Mouse (Mus musculus): ENCODE measurements around the gene Rragc.
"Not testable (repeated sequence)": the region's sequence is repeated elsewhere in the genome, so short reads cannot be mapped to it uniquely, and the experiment has no call there.

Rragc gene

DNA sequence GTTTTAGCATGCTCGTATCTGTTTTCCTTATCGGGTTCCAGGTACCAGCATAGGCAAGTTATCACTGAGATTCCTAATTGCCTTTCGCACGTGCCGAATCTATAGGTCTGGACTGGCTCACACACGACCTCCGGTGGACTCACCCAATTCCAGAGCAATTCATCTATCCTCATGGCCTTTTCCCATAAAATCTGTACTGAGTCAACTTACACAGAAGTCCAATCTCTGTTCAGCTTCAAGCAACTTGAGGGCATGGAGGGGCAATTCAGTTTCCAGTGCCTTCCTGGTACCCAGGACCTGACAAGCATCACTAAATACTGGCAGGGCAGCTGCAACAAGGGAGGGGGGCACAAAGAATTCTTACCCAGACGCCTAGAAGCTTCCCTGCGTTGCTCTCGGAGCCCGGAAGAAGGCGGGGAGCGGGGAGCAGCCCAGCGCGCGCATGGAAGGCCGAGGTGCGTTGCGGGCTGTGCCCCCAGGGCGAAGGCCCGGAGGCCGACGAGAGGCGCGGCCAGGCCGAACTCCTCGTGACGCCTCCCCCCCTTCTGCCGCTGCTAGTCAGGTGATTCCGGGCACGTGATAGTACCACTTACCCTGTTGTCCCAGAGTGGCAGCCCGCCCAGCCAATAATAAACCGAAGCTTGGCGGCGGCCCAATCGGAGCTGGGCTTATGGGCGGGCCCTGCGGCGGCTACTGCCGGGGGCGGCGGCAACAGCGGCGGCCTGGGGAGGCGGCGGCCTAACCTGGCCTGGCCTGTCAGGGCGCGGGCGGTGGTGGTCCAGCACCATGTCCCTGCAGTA lies at the start of gene Rragc:
Gene Rragc, plus strand, starts transcription at position 699 of the 800 bp plus-strand sequence.
- DNase-seq (ENCODE audit: low spot score in 2 of 2), result peak; percentile 100

DNA sequence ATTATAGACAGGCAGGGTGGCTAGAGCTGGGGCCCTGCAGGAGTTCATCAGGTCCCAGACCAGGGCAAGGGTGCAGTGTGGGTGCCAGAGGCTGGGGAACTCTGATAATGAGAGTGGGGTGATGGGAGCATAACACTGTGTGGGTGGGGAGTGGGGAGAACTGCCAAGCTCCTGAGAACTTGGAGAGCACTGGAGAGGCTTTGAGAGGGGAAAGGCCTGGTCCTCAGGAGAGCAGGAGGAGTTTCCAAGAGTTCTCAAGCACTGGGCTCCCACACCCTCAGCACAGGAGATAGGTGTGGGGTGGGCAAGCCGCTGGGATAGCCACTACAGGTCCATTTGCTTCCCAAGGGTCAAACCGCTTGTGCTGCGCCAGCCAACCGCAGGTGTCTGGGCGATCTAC lies 23.5 kb upstream of the Rragc start:
- no peak for DNase-seq (ENCODE audit: low spot score in 2 of 2)

DNA sequence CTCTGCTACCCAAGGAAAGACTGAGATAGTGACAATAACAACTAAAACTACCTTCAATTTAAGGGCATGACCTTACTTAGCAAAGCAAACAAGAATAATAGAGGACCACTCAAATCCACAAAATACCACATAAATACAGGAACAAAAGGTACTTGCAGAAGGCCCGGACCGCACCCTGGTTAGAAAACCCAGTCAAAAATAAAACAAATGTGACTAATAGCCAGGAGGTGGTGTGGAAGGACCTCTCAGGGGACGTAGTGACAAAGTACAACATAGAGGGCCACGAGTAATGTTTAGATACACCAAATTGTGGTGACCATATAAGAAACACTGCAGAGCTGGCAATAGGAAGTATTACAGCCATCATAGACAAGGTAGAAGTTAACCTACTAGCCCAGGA lies 23.0 kb upstream of the Rragc start:
- DNase-seq (ENCODE audit: low spot score in 2 of 2), result no peak

DNA sequence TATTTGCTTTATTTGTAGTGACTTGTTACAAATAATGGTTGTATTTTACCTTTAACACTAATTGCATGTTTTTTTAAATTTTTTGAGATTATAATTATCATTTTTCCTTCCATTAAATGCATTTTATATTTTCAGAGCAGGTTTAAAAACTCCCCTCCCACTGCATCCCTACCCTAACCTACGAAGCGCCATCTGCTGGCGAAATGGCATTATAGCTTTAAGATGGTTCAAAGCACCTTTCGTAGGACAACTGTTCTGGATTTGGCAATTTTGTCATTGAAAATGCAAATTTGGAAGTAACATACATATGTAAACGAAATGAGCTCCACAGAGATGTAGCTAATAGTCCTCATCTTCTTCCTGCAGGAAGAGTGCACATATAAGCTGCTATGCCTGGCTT lies 18.6 kb upstream of the Rragc start:
- peak in 1 of 2 experiments; percentile 20 for DNase-seq (ENCODE audit: low spot score in 2 of 2)

DNA sequence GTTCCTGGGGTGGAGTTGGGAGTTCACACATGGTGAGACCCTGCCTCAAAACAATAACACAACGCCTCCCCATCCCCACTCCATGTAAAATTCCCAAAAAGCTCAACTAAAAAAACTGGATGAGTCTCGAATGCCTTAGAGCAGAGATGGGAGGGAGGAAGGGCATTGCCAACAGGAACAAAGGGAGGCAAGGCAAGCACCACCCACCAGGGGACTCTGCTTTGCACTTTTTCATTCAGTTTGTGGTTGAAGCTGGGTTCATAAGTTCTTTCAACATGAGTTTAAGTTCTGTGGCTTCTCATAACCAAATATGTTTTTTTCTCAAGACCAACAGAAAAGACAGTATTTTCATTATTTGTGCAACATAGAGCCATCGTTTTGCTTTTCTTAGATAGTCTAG lies 13.8 kb upstream of the Rragc start:
- DNase-seq (ENCODE audit: low spot score in 2 of 2), result no peak

DNA sequence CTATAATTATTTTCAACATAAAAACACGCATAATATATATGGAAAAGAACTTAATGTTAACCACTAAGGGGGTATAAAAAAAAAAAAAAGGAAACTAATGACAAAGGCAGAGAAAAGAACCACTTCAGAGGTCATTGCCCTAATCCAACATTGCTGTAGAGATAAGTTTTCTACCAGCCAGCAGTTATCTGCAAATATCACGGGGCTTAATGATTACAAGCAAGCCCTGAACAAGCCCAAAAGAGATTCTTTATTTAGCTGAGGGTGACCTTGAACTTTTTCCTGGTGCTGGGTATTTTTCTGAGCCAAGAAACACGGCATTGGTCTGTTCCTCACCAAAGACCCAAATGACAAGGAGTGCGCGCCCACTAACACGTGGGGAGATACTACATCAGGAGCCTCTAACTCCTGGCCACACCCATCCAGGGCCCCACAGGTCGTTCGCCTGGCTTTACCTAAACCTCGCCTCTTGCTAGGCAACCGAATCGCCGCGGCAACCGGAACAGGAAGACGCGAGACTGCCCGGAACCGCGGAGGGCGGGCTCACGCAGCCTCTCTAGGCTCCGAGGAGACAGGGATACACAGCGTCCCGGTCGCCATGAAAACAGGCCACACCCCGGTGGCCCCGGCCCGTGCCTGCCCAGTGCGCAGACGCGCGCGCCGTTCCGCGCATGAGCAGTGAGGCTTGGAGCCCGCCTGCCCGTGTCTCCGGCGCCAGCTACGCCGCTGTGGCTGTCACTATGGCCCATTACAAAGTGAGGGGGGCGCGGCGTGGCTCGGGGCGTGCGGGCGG lies 12.7 kb upstream of the Rragc start, which contains the start of gene Mycbp:
Gene Mycbp, plus strand, starts transcription at position 500 of the 793 bp plus-strand sequence.
- peak; percentile 99 for DNase-seq (ENCODE audit: low spot score in 2 of 2)

DNA sequence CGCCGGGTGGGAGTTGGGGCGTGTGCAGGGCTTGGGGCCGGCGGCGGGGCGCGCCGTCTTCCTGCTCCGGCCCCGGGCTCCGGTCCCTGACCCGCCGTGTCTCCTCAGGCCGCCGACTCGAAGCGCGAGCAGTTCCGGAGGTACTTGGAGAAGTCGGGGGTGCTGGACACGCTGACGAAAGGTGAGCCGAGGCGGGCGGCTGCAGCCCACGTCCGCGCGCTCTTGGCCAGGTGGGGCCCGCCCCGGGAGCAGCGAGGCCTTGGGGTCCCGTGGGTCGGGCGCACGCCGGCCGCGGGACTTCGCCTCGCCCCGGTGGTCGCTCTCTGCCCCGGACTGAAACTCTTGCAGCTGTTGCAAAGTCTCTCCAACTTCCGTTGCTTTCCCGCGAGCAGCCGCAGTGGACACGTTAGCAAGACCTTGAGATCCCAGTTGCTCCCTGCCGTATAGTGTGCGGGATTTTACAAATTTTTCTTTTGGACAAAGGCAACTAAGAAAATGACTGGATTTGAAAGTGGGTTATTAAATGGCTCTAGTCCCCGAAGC lies 12.0 kb upstream of the Rragc start:
- no peak for DNase-seq (ENCODE audit: low spot score in 2 of 2)

DNA sequence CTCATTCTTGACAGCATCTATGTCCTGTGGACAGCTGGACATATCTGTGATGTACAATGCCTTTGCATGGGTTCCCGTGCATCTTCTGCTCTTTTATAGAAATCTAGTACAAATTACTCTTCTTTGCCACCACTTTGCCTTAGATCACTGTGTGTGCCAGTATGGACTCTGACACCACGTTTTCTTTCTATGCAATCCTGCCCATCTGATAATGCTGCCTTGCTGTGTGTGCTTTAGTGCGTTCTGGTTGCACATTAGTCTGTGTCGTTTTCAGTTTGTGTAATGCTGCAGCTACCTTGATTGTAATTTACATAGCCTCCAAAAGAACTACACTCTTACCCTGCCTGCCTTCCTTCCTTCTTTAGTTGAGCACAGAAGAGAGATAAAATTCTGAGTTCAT lies 5.7 kb upstream of the Rragc start:
- no peak for DNase-seq (ENCODE audit: low spot score in 2 of 2)

DNA sequence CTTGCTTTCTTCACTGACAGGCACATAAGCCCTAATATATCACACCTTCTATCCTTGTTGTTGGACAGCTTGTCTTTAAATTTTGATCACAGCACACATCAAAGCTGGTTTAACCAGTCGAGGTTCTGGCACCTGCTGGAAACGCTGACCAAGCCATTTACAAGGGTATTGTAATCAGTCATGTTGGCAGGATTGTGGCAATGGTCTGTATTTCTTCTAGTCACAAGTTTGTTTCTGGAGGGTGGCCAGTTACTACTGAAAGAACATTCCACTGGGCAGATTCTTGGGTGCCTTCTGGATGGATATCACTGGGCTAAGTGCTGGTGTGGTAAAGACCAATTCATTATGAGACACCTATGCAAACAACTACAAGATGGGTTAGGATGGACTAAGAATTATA lies 4.8 kb upstream of the Rragc start:
- peak; percentile 13 to 37 for DNase-seq (ENCODE audit: low spot score in 2 of 2)

DNA sequence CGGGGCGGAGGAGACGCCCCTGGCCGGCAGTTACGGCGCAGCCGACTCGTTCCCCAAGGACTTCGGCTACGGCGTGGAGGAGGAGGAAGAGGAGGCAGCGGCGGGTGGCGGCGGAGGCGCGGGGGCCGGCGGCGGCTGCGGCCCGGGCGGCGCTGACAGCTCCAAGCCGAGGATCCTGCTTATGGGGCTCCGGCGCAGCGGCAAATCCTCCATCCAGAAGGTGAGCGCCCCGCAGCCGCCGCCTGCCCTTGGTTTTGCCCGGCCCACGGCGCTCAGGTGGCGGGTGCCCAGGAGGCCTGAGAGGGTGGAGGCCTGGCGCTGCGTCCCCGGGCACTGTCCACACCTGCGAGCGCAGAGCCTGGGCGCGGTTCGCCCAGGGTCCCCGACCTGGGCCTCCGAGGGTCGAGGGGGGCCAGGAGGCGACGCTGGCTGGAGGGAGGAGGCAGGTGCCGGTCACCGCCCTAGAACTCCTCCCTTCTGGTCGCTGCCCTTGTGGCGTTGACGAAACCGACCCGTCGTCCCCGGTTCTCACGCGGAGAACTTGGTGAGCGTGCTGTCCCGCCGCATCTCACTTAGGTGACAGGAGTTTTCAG lies 398 bp downstream of the Rragc start, which contains the start of gene 4930535I16Rik:
Gene 4930535I16Rik, minus strand, starts transcription at position 475 of the 593 bp plus-strand sequence.
- DNase-seq (ENCODE audit: low spot score in 2 of 2), result peak in 1 of 2 experiments; percentile 15

DNA sequence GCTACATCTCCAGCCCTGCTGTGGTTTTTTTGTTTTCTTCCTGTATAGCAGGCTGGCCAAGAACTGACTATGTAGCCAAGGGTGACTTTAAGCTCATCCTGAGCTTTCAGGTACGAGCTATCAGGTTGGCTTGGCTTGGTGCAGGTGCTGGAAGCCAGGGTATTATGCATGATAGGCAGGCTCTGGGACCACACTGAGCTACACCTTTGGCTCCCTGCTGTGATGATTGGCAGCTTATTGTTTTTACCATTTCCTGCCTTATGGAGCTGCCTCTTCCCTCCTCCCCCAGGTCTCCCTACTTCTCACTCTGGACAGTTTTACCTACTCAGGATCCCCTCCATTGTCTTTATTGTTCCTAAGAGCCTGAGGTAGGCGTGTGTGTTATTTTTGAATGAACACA lies 1.6 kb downstream of the Rragc start:
- DNase-seq (ENCODE audit: low spot score in 2 of 2), result no peak

DNA sequence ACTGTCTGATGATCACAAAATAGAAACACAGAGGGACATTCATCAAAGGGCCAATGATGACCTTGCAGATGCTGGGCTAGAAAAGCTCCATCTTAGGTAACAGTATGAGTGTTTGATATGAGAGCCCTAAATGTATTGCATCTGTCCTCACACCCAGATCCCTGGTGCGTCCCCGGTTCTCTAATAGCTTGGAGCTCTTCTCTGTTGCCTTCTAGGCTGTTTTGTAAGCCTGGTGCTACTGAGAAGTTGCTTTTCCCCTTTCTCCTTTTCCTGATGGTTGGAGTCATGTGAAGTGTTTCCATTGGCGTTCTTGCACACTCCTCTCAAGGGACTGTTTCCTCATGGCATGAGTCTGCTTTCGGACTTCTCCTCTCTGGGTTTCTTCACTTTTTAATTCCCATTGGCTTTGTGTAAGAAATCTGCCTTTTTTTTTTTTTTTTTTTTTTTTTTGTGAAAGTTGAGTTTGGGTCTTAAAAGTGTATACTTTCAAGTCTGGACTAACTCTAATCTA lies 3.9 kb downstream of the Rragc start:
- no peak for DNase-seq (ENCODE audit: low spot score in 2 of 2)

DNA sequence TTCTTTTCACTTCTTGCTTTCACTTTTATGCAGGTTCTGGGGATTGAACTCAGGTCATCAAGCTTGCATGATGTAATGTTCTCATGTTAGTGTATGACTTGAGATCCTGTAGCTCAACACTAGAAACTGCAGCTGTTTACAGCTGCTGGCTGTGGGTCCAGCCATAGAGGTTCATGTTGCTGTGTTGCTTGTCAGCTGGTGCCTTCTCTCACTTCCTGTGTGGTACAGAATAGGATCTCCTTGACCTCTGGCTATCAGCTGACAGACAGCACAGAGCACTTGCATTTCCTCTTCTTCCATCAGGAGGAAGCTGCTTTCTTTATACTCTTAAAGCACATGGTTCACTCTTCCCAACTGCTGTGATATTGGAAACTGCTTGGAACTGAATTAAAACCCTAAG lies 10.7 kb downstream of the Rragc start:
- DNase-seq (ENCODE audit: low spot score in 2 of 2), result peak; percentile 31 to 50

DNA sequence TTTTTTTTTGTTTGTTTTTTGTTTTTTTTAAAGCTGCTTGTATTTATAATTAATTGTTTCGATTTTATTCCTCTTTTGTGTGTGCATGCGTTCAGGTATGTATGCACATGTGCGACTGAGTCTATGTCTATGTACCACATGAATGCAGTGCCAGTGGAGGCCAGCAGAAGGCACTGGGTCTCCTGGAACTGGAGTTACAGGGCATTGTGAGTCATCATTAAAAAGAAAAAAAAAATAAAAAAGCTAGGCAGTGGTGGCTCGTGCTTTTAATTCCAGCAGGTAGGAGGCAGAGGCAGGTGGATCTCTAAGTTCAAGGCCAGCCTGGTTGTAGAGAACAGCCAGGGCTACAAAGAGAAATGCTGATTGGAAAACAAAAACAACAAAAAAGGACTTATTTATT lies 12.7 kb downstream of the Rragc start:
- no peak for DNase-seq (ENCODE audit: low spot score in 2 of 2)

DNA sequence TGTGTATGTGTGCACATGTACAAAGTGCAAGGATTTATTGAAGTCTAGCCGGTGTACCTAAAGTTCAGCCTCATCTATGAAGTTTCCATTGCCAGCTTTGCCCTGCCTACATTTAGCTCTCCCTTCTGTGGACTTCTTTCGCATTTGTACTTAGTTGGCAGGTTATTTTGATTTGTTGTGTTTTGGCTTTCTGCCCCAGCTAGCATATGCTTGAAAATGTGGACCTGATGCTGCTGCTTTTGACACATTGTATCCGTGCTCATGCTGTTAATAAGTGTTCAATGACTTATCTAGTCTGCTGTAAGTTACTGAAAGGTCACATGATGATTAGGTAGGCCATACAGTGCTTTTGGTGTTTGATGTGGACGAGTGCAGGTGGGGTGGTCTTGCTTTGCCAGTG lies 17.1 kb downstream of the Rragc start:
- no peak for DNase-seq (ENCODE audit: low spot score in 2 of 2)

DNA sequence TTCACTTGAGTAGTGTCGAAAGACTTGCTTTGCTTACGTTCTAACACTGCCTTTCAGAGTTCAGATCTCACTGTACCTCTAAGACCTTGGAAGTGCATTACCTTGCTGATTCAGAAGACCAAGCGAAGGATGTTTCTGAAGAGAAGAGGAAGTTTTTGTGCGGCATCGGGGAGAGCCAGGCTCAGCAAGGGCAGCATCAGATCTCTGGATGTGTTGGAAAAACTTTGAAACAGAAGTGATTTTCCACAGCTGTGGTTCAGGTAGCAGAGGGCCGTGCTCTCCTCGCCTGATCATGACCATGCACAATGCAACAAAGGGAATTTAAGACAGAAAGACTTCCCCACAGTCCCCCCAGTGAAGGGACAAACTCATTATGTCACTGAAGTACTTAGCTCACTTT lies 18.8 kb downstream of the Rragc start:
- no peak for DNase-seq (ENCODE audit: low spot score in 2 of 2)

DNA sequence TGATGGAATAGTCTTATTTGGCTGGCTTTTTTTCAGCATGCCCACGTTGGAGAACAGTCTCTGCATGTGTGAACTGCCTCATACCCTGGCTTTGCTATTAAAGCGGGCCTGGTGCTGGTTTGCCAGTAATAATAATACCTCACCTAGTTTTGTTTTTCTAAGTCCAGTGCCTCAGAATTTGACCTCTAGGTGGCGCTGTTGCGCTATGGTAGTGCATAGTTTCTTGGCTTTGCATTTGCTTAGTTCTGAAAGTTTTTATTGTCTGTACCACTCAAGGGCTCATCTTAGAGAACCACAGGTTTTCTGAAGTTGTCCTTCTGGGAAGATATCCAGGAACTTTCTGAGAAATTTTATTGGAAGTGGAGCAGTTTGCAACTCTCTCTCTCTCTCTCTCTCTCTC lies 22.6 kb downstream of the Rragc start:
- peak in 1 of 2 experiments; percentile 51 for DNase-seq (ENCODE audit: low spot score in 2 of 2)

DNA sequence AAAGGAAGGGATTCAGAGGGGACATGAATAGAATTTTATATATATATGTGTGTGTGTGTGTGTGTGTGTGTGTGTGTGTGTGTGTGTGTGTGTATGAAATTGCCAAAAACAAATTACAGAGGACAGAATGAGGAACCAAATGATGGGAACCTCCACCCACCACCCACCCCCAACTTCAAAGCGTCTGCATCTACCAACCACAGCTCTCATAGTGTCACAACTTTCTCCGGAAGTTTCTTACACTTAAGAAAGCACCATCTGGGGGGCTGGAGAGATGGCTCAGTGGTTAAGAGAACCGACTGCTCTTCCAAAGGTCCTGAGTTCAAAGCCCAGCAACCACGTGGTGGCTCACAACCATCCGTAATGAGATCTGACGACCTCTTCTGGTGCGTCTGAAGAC lies 23.6 kb downstream of the Rragc start:
- DNase-seq (ENCODE audit: low spot score in 2 of 2), result not testable (repeated sequence)

DNA sequence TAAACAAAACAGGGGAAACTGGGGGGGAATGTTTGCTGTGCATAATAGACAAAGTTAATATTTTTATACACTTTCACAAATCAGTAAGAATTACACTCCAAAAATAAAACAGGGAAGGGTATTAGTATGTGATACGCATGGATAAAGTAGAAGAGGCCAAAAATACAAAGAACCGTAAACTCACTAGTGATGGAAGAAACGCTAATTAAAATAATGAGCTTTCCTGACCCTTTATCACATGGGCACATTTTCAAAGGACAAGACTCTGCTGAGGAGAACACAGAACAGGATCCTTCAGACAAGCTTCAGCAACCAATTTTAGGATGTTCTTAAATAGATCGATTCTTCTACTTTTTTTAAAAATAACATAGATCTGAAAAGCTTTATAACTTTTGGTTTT lies 29.5 kb downstream of the Rragc start:
- no peak for DNase-seq (ENCODE audit: low spot score in 2 of 2)

DNA sequence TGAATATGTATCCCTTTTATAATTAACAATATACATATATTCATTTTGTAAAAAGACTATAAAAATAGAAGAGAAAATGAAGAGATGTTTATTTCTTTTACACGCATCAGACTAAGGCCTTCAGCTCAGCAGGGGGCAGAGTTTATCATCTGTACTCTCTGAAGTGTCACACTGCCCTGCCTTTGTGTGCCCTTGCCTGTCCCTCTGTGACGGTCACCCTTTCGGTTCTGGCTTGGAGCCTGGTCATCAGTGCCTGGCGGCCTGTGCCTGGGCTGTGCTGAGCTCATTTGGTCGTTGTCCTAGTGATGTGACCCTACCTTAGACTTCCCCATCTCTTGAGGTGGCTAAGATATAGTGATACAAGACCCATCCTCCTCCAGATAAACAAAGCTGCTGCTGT lies 29.9 kb downstream of the Rragc start:
- DNase-seq (ENCODE audit: low spot score in 2 of 2), result peak in 1 of 2 experiments; percentile 15

DNA sequence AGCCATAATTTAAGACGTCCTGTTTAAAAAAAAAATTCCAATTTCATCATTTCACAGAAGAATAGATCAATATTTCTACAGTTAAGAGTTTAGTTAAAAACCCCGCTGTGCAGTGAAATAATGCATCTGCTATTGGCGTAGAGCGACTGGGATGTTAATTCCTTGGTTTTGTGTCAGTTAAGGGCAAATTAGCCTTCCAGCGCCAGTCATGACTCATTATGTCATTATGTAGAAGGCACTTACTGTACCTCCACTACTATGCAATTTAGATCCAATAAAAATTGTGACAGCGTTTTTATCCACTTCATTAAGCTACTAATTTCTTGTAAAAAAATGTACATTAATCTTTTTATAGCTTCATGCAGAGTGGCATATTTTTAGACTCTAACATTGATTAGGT lies 31.7 kb downstream of the Rragc start:
- DNase-seq (ENCODE audit: low spot score in 2 of 2), result no peak

DNA sequence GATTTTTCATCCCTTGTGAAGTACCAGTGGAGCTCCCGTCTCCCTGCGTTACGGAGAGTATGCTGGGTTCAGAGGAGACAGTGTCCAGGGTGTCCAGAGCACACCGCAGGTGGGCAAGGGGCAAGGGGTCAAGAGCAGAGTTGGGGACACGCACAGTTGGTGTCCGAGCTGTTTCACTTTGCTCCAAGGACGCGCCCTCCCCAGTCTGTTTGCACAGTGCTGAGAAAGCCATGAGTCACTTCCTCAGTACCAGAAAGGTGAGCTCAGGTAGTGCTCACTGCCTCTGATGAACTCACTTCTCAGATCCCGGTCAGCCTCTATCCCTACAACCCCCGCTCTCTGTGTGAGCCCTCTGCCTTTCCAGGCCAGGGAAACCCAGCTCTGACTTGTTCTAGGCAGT lies 32.4 kb downstream of the Rragc start:
- DNase-seq (ENCODE audit: low spot score in 2 of 2), result no peak

Measured in heart, adult 9 months (tissue).